Mouse (Mus musculus): ENCODE measurements around the gene Stub1.

- TF ChIP-seq CTCF (IDR thresholded peaks at IDR 0.05; ENCODE audit: control insufficient read depth, insufficient read depth, insufficient read length) (no peak), USF1 (IDR thresholded peaks at IDR 0.05; ENCODE audit: low read depth) (no peak), CEBPB (IDR thresholded peaks at IDR 0.05; ENCODE audit: low read depth) (no peak)
These were observed 2.3 kb downstream of the Stub1 start for GRCm38 (mm10) chr17:25830806-25831431.
